Mouse (Mus musculus) intestine, embryonic 14.5 days (tissue): ENCODE data around the gene Mctp2. TPM values are rescaled to one million over a fixed set of nuclear protein-coding genes. Genes with fewer than 3 reads are reported as not detected.

ENCODE experiments used
- ATAC-seq: fragments of 200-750 bp; cut with Nextera tagmentation; replicated peaks from 2 replicates; pipeline ENCODE4 v1.8.0; 2017; ENCODE audit warnings: low read depth, moderate number of reproducible peaks, moderate TSS enrichment, moderate library complexity; ENCODE audit not compliant: low FRiP score, low TSS enrichment
- DNase-seq: peaks from one replicate; pipeline ENCODE4 v3.0.0-alpha.2; 2018; ENCODE audit warnings: low spot score
- H3K27ac ChIP-seq: fragments of 300-500 bp; sonication (generic); 2 replicates; pipeline ENCODE4 v1.5.1; 2014; ENCODE audit warnings: low read depth, mild to moderate bottlenecking, control low read depth
- H3K27me3 ChIP-seq: fragments of 300-500 bp; sonication (generic); replicated peaks from 2 replicates; pipeline ENCODE4 v1.6.1; 2014; ENCODE audit warnings: low read length, control low read depth; ENCODE audit not compliant: control insufficient read depth, insufficient read depth
- H3K36me3 ChIP-seq: fragments of 300-500 bp; sonication (generic); 2 replicates; pipeline ENCODE4 v1.6.1; 2014; ENCODE audit warnings: low read length, control low read depth; ENCODE audit not compliant: control insufficient read depth, insufficient read depth
- H3K4me1 ChIP-seq: fragments of 300-500 bp; sonication (generic); replicated peaks from 2 replicates; pipeline ENCODE4 v1.6.1; 2014; ENCODE audit warnings: low read length, control low read depth, mixed read lengths; ENCODE audit not compliant: control insufficient read depth, insufficient read depth
- H3K4me2 ChIP-seq: fragments of 300-500 bp; sonication (generic); 2 replicates; pipeline ENCODE4 v1.6.1; 2014; ENCODE audit warnings: low read length
- H3K4me3 ChIP-seq: fragments of 300-500 bp; sonication (generic); 2 replicates; pipeline ENCODE4 v1.5.1; 2014; ENCODE audit warnings: low read depth, low read length, control low read depth, mixed read lengths
- H3K9ac ChIP-seq: fragments of 300-500 bp; sonication (generic); 2 replicates; pipeline ENCODE4 v1.6.1; 2014; ENCODE audit warnings: mild to moderate bottlenecking, low read length
- H3K9me3 ChIP-seq: fragments of 300-500 bp; sonication (generic); 2 replicates; pipeline ENCODE4 v1.6.1; 2016; ENCODE audit warnings: low read length, control low read depth; ENCODE audit not compliant: control insufficient read depth
- WGBS: fragments of 180-500 bp; shearing (Covaris S2); extraction: QIAGEN DNeasy Blood & Tissue Kit; methylation state at CpG from one replicate; pipeline ENCODE4 v1.1.7; 2014; 5-methylcytosine and 5-hydroxymethylcytosine counted together
- polyA plus RNA-seq: library from polyadenylated mRNA; unstranded; fragments of >200 nt; fragmentation: Nextera tagmentation; extraction: Ambion mirVana; gene quantifications from 2 replicates; pipeline ENCODE4 v1.2.1, GENCODE M21; 2014

Mctp2 gene
- 2.4 TPM in 2 replicates for polyA plus RNA-seq

- H3K9me3 ChIP-seq = no peaks in the 10 kb centered on the region
- ATAC-seq = peak; percentile 94
- H3K4me3 ChIP-seq = peak within 1 kb of the TSS; percentile 64
- no peaks in the 10 kb centered on the region for H3K36me3 ChIP-seq
- under 1% methylated on average over 28 of the region's 28 CpGs for WGBS
- H3K4me1 ChIP-seq = no peaks in the 10 kb centered on the region
- H3K27ac ChIP-seq = no peak within 1 kb of the TSS
- DNase-seq = peak; percentile 81
- H3K27me3 ChIP-seq = no peaks in the 10 kb centered on the region
- H3K9ac ChIP-seq = peak within 1 kb of the TSS; percentile 57
- peak within 1 kb of the TSS; percentile 99 for H3K4me2 ChIP-seq
Measured at GRCm38 (mm10) chr7:72306382-72306841, at the start of gene Mctp2. Mctp2 (minus strand) TSS chr7:72306608.

- H3K27ac ChIP-seq = no peak overlapping the region
- H3K27me3 ChIP-seq = no peaks in the 10 kb centered on the region
- ATAC-seq (no peak), DNase-seq (no peak)
- H3K4me3 ChIP-seq = no peak overlapping the region
- no peaks in the 10 kb centered on the region for H3K4me1 ChIP-seq
- H3K9me3 ChIP-seq = no peaks in the 10 kb centered on the region
- H3K4me2 ChIP-seq = no peak overlapping the region
- H3K9ac ChIP-seq = no peak overlapping the region
- no peaks in the 10 kb centered on the region for H3K36me3 ChIP-seq
Measured at GRCm38 (mm10) chr7:72345901-72346300, 39.5 kb upstream of the Mctp2 start.

- no peak for ATAC-seq
- Histone ChIP-seq H3K4me2 (no peak overlapping the region), H3K9ac (no peak overlapping the region), H3K4me1 (no peaks in the 10 kb centered on the region), H3K27ac (no peak overlapping the region), H3K4me3 (no peak overlapping the region), H3K27me3 (no peaks in the 10 kb centered on the region), H3K9me3 (no peaks in the 10 kb centered on the region), H3K36me3 (no peaks in the 10 kb centered on the region)
- 69% methylated on average over 2 of the region's 2 CpGs for WGBS
- no peak for DNase-seq
Measured at GRCm38 (mm10) chr7:72343751-72344150, 37.3 kb upstream of the Mctp2 start.

GRCm38 (mm10) chr7:72342822-72343221 is 36.4 kb upstream of the Mctp2 start:
- no peak for ATAC-seq
- no peak overlapping the region for H3K4me2 ChIP-seq
- H3K9ac ChIP-seq = no peak overlapping the region
- no peak overlapping the region for H3K4me3 ChIP-seq
- H3K27me3 ChIP-seq = no peaks in the 10 kb centered on the region
- no peak overlapping the region for H3K27ac ChIP-seq
- no peaks in the 10 kb centered on the region for H3K36me3 ChIP-seq
- WGBS = 65% methylated on average over 2 of the region's 2 CpGs
- H3K9me3 ChIP-seq = no peaks in the 10 kb centered on the region
- no peaks in the 10 kb centered on the region for H3K4me1 ChIP-seq
- no peak for DNase-seq

GRCm38 (mm10) chr7:72325961-72326360 is 19.6 kb upstream of the Mctp2 start:
- ATAC-seq (no peak), DNase-seq (no peak)
- 75% methylated on average over 5 of the region's 5 CpGs for WGBS
- Histone ChIP-seq H3K27me3 (no peaks in the 10 kb centered on the region), H3K27ac (no peak overlapping the region), H3K4me2 (no peak overlapping the region), H3K36me3 (no peaks in the 10 kb centered on the region), H3K9ac (no peak overlapping the region), H3K9me3 (no peaks in the 10 kb centered on the region), H3K4me1 (no peaks in the 10 kb centered on the region), H3K4me3 (no peak overlapping the region)

- H3K27ac ChIP-seq = no peak overlapping the region
- ATAC-seq (no peak), DNase-seq (no peak)
- H3K4me2 ChIP-seq = no peak overlapping the region
- no peaks in the 10 kb centered on the region for H3K27me3 ChIP-seq
- H3K9me3 ChIP-seq = no peaks in the 10 kb centered on the region
- H3K36me3 ChIP-seq = no peaks in the 10 kb centered on the region
- 72% methylated on average over 4 of the region's 4 CpGs for WGBS
- no peak overlapping the region for H3K9ac ChIP-seq
- no peaks in the 10 kb centered on the region for H3K4me1 ChIP-seq
- H3K4me3 ChIP-seq = no peak overlapping the region
Measured at GRCm38 (mm10) chr7:72320906-72321305, 14.5 kb upstream of the Mctp2 start.

GRCm38 (mm10) chr7:72320441-72320840 is 14.0 kb upstream of the Mctp2 start:
- Histone ChIP-seq H3K9ac (no peak overlapping the region), H3K27me3 (no peaks in the 10 kb centered on the region), H3K36me3 (no peaks in the 10 kb centered on the region), H3K4me2 (no peak overlapping the region), H3K4me1 (no peaks in the 10 kb centered on the region), H3K4me3 (no peak overlapping the region), H3K9me3 (no peaks in the 10 kb centered on the region), H3K27ac (no peak overlapping the region)
- ATAC-seq (no peak), DNase-seq (no peak)
- WGBS = 86% methylated on average over 4 of the region's 4 CpGs

GRCm38 (mm10) chr7:72314395-72315060 is 8.1 kb upstream of the Mctp2 start:
- ATAC-seq (0 out of 2 replicates have a peak, but pooled peaks have one; percentile 8), DNase-seq (no peak)
- Histone ChIP-seq H3K36me3 (no peaks in the 10 kb centered on the region), H3K4me3 (no peak overlapping the region), H3K4me2 (no peak overlapping the region), H3K27me3 (no peaks in the 10 kb centered on the region), H3K27ac (no peak overlapping the region), H3K9me3 (no peaks in the 10 kb centered on the region), H3K9ac (no peak overlapping the region), H3K4me1 (no peaks in the 10 kb centered on the region)
- 62% methylated on average over 9 of the region's 9 CpGs for WGBS

GRCm38 (mm10) chr7:72313908-72314307 is 7.5 kb upstream of the Mctp2 start:
- Histone ChIP-seq H3K27me3 (no peaks in the 10 kb centered on the region), H3K4me2 (no peak overlapping the region), H3K27ac (no peak overlapping the region), H3K4me3 (no peak overlapping the region), H3K4me1 (no peaks in the 10 kb centered on the region), H3K36me3 (no peaks in the 10 kb centered on the region), H3K9me3 (no peaks in the 10 kb centered on the region), H3K9ac (no peak overlapping the region)
- WGBS = 24% methylated on average over 3 of the region's 3 CpGs
- DNase-seq = no peak
- no peak for ATAC-seq
